Mouse (Mus musculus): Measurements from ENCODE around the gene Chd9. TPM values are rescaled to one million over a fixed set of nuclear protein-coding genes. Genes with fewer than 3 reads are reported as not detected.

Chd9 gene
- polyA plus RNA-seq, 1 experiment: 609 TPM

- no peak for DNase-seq (ENCODE audit: low read depth, low spot score)
Observed at GRCm38 (mm10) chr8:91059086-91059578, 231.0 kb downstream of the Chd9 start.

GRCm38 (mm10) chr8:91059884-91060510 lies 231.8 kb downstream of the Chd9 start:
- no peak for DNase-seq (ENCODE audit: low read depth, low spot score)
- 82% methylated on average over 7 of the region's 7 CpGs for WGBS

- DNase-seq (ENCODE audit: low read depth, low spot score): no peak
- WGBS: 67% methylated on average over 19 of the region's 19 CpGs
Observed at GRCm38 (mm10) chr8:91060555-91061471, 232.7 kb downstream of the Chd9 start.

GRCm38 (mm10) chr8:91065179-91065578 lies 237.0 kb downstream of the Chd9 start:
- 43% methylated on average over 4 of the region's 4 CpGs for WGBS
- DNase-seq (ENCODE audit: low read depth, low spot score): no peak

DNA sequence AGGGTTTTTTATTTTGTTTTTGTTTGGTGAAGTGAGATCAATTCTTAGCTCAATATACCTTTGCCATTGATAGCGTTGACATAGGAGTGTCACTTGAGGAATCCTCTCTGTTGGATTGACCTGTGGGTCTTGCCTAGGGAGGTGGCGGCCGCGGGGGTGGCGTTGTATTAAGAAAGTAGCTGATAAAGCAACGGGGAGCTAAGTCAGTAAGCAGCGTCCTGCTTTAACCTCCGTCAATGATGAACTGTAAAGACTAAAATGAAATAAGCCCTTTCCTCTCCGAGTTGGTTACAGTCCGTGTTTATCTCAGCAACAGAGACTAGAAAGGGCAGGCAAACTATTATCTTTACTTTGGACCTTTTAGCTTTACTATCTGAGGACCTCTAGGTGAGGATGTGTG lies 241.3 kb downstream of the Chd9 start:
- no peak for DNase-seq (ENCODE audit: low read depth, low spot score)
- WGBS: 6% methylated on average over 10 of the region's 10 CpGs

DNA sequence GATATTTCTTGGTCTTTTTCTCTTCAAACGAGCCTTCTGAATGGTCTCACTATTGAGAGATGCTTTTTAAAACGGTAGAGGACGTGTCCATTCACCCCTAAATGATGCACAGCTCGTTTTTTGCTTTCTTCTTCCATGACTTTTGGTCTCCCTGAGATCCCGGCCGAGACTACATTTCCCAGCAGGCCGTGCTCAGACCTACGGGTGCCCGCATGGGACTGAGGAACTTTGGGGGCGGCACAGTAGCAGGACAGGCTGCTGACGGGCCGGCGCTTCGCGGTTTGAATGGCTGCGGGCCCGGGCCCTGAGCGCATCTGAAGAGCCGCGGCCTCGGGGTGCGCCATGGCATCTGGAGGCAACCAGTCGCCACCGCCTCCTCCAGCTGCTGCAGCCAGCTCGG lies 241.7 kb downstream of the Chd9 start, which contains the start of gene Rbl2:
Gene Rbl2 (plus strand): TSS at position 224 of the 400 bp plus-strand sequence.
- under 1% methylated on average over 25 of the region's 25 CpGs for WGBS
- peak; percentile 93 for DNase-seq (ENCODE audit: low read depth, low spot score)

- DNase-seq (ENCODE audit: low read depth, low spot score): peak; percentile 92
- WGBS: under 1% methylated on average over 34 of the region's 34 CpGs
Observed at GRCm38 (mm10) chr8:91070275-91070859, 242.2 kb downstream of the Chd9 start.

GRCm38 (mm10) chr8:91077077-91077867 lies 249.1 kb downstream of the Chd9 start:
- 89% methylated on average over 12 of the region's 12 CpGs for WGBS
- DNase-seq (ENCODE audit: low read depth, low spot score): no peak

- WGBS: 99% methylated on average over 2 of the region's 2 CpGs
- no peak for DNase-seq (ENCODE audit: low read depth, low spot score)
Observed at GRCm38 (mm10) chr8:91079678-91080077, 251.5 kb downstream of the Chd9 start.

- DNase-seq (ENCODE audit: low read depth, low spot score): no peak
- 71% methylated on average over 7 of the region's 7 CpGs for WGBS
Observed at GRCm38 (mm10) chr8:91081911-91082310, 253.8 kb downstream of the Chd9 start.

GRCm38 (mm10) chr8:91082428-91082827 lies 254.3 kb downstream of the Chd9 start:
- WGBS: 88% methylated on average over 12 of the region's 12 CpGs
- DNase-seq (ENCODE audit: low read depth, low spot score): no peak

- WGBS: 94% methylated on average over 7 of the region's 7 CpGs
- DNase-seq (ENCODE audit: low read depth, low spot score): no peak
Observed at GRCm38 (mm10) chr8:91088452-91088851, 260.3 kb downstream of the Chd9 start.

DNA sequence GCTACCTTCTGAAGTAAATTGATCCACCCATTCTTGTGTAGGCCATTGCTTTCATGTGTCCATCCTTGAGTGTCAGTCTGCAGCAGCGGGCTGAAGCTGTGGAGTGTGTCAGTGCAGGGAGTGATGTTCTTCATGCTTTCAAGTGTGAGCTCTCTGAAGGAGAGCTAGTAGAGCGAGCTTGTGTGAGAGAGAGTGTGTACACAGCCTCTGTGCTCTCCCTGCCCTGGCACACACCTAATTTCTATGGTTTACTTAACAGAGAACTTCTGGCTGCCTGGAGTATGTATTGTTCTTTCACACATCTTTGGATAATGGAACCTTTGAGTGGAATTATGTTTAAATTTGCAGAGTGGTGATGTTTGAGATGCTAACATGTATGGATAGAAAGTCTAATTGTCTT lies 261.4 kb downstream of the Chd9 start:
- WGBS: 78% methylated on average over 2 of the region's 2 CpGs
- DNase-seq (ENCODE audit: low read depth, low spot score): no peak

DNA sequence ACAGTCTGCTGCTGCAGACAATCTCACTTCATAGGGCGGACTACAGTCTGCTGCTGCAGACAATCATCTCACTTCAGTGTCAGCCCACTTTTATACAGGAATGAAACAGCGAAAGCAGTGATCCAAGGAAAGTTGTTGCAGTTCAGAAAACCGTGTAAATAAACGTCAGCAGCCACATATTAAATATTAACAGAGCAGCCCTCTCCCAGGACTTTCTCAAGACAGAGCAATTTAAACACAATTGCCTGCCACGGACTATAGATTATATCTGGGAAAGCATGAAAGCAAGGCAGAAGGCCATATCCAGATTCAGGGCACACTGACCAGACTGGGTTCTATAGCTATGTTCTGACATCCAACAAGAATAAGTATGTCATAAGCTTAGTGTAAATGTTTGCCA lies 266.0 kb downstream of the Chd9 start:
- 29% methylated on average over 5 of the region's 5 CpGs for WGBS
- DNase-seq (ENCODE audit: low read depth, low spot score): no peak

DNA sequence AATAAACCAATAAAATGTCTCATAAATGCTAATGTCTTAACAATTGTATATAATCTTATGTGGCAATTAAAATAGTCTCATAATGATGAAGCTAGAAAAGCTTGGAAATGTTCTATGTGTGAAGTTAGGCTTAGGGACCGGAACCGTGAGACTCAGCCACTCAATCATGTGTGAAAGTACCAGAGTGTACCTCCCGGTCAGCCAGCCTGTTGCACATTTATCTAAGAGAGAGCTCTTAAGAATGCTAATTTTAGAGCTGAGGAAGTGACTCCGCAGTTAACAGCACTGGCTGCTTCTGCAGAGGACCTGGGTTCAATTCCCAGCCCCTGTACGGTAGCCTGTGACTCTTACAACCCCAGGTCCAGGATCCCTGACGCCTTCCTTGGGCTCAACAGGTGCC lies 270.0 kb downstream of the Chd9 start:
- no peak for DNase-seq (ENCODE audit: low read depth, low spot score)
- 93% methylated on average over 6 of the region's 6 CpGs for WGBS

Other genes with a start within 250 kb of the Chd9 start
- gene Gm19935, start 11.0 kb upstream of the Chd9 start, polyA plus RNA-seq (2012; rRNA removed): 0.09 and 0.12 TPM in 2 replicates
- 9.3 and 17.7 TPM in 2 replicates for gene Rbl2, start 241.7 kb downstream of the Chd9 start, polyA plus RNA-seq (2012; rRNA removed)

Measured in large intestine, adult 2 months (tissue).